Mouse (Mus musculus): ENCODE measurements at regions not wholly inside any gene's neighbourhood (a gene's known extent, or its start where the extent isn't known, plus 50 kb on each side); places are given as distances from the start of the nearest gene placed in this dataset.

DNA sequence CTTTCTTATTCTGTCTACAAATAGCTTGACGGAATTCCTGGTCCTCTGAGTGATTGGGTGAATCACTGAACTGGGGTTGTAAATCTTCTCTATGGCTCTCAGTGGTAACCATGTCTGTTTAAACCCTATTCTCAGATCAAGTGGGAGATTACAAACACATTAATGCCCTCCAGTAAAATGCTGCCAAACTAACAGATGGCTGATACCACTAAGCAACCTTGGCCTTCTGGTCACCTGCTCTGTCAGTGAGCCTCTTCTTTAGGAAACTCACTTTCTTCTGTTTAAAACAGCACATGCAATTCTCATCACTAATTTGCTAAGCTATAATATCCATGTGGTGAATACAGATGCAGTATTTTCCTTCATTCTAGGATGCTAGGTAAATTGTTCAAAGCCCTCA, 210.9 kb upstream of the Tenm2 start:
- Histone ChIP-seq H3K4me1 (ENCODE audit: control insufficient read depth, insufficient read depth) (no peaks in the 10 kb centered on the region), H3K9ac (replicated peaks; ENCODE audit: low read depth, low read length) (no peak overlapping the region), H3K4me3 (ENCODE audit: low read depth, low read length) (no peak overlapping the region), H3K4me2 (ENCODE audit: low read depth, low read length) (no peak overlapping the region), H3K36me3 (replicated peaks; ENCODE audit: control insufficient read depth, insufficient read depth, low read length) (no peaks in the 10 kb centered on the region), H3K9me3 (replicated peaks; ENCODE audit: control insufficient read depth, low read length) (no peaks in the 10 kb centered on the region), H3K27ac (ENCODE audit: low read depth) (no peak overlapping the region), H3K27me3 (ENCODE audit: control insufficient read depth, insufficient read depth, low read length) (no peaks in the 10 kb centered on the region)
- TF ChIP-seq CTCF (IDR thresholded peaks at IDR 0.05; ENCODE audit: low read depth) (no peak), EP300 (IDR thresholded peaks at IDR 0.05; ENCODE audit: low read depth) (no peak)
- ATAC-seq (ENCODE audit: insufficient read depth, low read depth): no peak
- 72% methylated on average over 1 of the region's 1 CpGs for WGBS
- DNase-seq (ENCODE audit: low spot score): no peak

GRCm38 (mm10) chr11:37442781-37443180, 207.0 kb upstream of the Tenm2 start:
- no peaks in the 10 kb centered on the region for H3K9me3 ChIP-seq (replicated peaks; ENCODE audit: control insufficient read depth, low read length)
- H3K27ac ChIP-seq (ENCODE audit: low read depth): no peak overlapping the region
- no peaks in the 10 kb centered on the region for H3K27me3 ChIP-seq (ENCODE audit: control insufficient read depth, insufficient read depth, low read length)
- H3K4me2 ChIP-seq (ENCODE audit: low read depth, low read length): no peak overlapping the region
- H3K4me1 ChIP-seq (ENCODE audit: control insufficient read depth, insufficient read depth): no peaks in the 10 kb centered on the region
- H3K4me3 ChIP-seq (ENCODE audit: low read depth, low read length): no peak overlapping the region
- DNase-seq (ENCODE audit: low spot score) (no peak), ATAC-seq (ENCODE audit: insufficient read depth, low read depth) (no peak)
- no peaks in the 10 kb centered on the region for H3K36me3 ChIP-seq (replicated peaks; ENCODE audit: control insufficient read depth, insufficient read depth, low read length)
- no peak overlapping the region for H3K9ac ChIP-seq (replicated peaks; ENCODE audit: low read depth, low read length)
- WGBS: 55% methylated on average over 2 of the region's 2 CpGs
- no peak for TF ChIP-seq CTCF (IDR thresholded peaks at IDR 0.05; ENCODE audit: low read depth)
- no peak for TF ChIP-seq EP300 (IDR thresholded peaks at IDR 0.05; ENCODE audit: low read depth)

DNA sequence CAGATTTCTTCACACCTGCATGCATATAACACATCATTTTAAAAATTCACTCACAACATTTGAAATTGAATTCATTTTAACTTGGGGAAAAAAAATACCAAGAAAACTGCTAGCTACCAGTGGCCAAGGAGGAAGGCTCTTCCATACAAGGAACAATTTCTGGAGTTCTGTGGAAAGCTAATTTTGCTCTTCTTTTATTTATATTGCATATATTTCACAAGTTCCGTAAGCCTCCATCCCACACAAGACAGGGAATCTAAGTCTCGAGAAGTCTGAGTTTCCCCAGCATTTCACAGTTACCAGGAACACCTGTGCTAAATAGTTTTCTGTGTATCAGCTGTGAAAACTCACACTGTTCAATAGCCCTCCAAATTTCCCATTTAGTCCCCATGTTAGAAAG, 198.8 kb upstream of the Tenm2 start:
- Histone ChIP-seq H3K36me3 (replicated peaks; ENCODE audit: control insufficient read depth, insufficient read depth, low read length) (no peaks in the 10 kb centered on the region), H3K9me3 (replicated peaks; ENCODE audit: control insufficient read depth, low read length) (0 out of 2 replicates have a peak, but pooled peaks cover 4% of the 10 kb centered on the region), H3K27ac (ENCODE audit: low read depth) (no peak overlapping the region), H3K4me1 (ENCODE audit: control insufficient read depth, insufficient read depth) (no peaks in the 10 kb centered on the region), H3K4me2 (ENCODE audit: low read depth, low read length) (no peak overlapping the region), H3K27me3 (ENCODE audit: control insufficient read depth, insufficient read depth, low read length) (no peaks in the 10 kb centered on the region), H3K9ac (replicated peaks; ENCODE audit: low read depth, low read length) (no peak overlapping the region), H3K4me3 (ENCODE audit: low read depth, low read length) (no peak overlapping the region)
- TF ChIP-seq EP300 (IDR thresholded peaks at IDR 0.05; ENCODE audit: low read depth) (no peak), CTCF (IDR thresholded peaks at IDR 0.05; ENCODE audit: low read depth) (no peak)
- DNase-seq (ENCODE audit: low spot score): no peak
- ATAC-seq (ENCODE audit: insufficient read depth, low read depth): no peak
- WGBS: 83% methylated on average over 2 of the region's 2 CpGs

GRCm38 (mm10) chr11:37424312-37425169, 188.8 kb upstream of the Tenm2 start:
- no peak overlapping the region for H3K27ac ChIP-seq (ENCODE audit: low read depth)
- DNase-seq (ENCODE audit: low spot score) (no peak), ATAC-seq (ENCODE audit: insufficient read depth, low read depth) (no peak)
- no peaks in the 10 kb centered on the region for H3K9me3 ChIP-seq (replicated peaks; ENCODE audit: control insufficient read depth, low read length)
- no peaks in the 10 kb centered on the region for H3K36me3 ChIP-seq (replicated peaks; ENCODE audit: control insufficient read depth, insufficient read depth, low read length)
- H3K4me1 ChIP-seq (ENCODE audit: control insufficient read depth, insufficient read depth): no peaks in the 10 kb centered on the region
- H3K4me3 ChIP-seq (ENCODE audit: low read depth, low read length): no peak overlapping the region
- WGBS: 56% methylated on average over 5 of the region's 5 CpGs
- H3K9ac ChIP-seq (replicated peaks; ENCODE audit: low read depth, low read length): no peak overlapping the region
- no peak for TF ChIP-seq EP300 (IDR thresholded peaks at IDR 0.05; ENCODE audit: low read depth)
- no peak for TF ChIP-seq CTCF (IDR thresholded peaks at IDR 0.05; ENCODE audit: low read depth)
- no peaks in the 10 kb centered on the region for H3K27me3 ChIP-seq (ENCODE audit: control insufficient read depth, insufficient read depth, low read length)
- H3K4me2 ChIP-seq (ENCODE audit: low read depth, low read length): no peak overlapping the region

DNA sequence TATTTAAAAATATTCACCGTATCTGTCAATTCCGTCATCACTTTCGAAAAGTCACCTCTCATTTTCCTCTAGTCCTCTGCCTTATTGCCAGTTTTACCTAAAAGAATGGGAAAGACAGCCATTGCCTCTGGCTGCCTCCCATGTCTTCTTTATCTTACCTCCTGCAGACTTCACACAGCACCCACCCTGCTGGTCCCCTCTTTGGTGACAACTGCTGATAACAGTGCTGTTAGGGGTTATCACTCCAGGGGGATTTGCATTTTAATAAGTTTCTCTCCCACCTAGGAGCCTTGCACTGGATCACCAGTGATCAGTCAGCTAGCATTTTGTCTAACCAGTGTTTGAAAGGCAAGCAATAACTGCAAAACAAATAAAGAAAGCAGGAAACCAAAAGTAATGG, 177.1 kb upstream of the Tenm2 start:
- Histone ChIP-seq H3K9ac (replicated peaks; ENCODE audit: low read depth, low read length) (no peak overlapping the region), H3K27ac (ENCODE audit: low read depth) (no peak overlapping the region), H3K36me3 (replicated peaks; ENCODE audit: control insufficient read depth, insufficient read depth, low read length) (no peaks in the 10 kb centered on the region), H3K9me3 (replicated peaks; ENCODE audit: control insufficient read depth, low read length) (no peaks in the 10 kb centered on the region), H3K27me3 (ENCODE audit: control insufficient read depth, insufficient read depth, low read length) (no peaks in the 10 kb centered on the region), H3K4me1 (ENCODE audit: control insufficient read depth, insufficient read depth) (no peaks in the 10 kb centered on the region), H3K4me2 (ENCODE audit: low read depth, low read length) (no peak overlapping the region), H3K4me3 (ENCODE audit: low read depth, low read length) (no peak overlapping the region)
- TF ChIP-seq CTCF (IDR thresholded peaks at IDR 0.05; ENCODE audit: low read depth): no peak
- WGBS: 39% methylated on average over 3 of the region's 3 CpGs
- DNase-seq (ENCODE audit: low spot score) (no peak), ATAC-seq (ENCODE audit: insufficient read depth, low read depth) (no peak)

DNA sequence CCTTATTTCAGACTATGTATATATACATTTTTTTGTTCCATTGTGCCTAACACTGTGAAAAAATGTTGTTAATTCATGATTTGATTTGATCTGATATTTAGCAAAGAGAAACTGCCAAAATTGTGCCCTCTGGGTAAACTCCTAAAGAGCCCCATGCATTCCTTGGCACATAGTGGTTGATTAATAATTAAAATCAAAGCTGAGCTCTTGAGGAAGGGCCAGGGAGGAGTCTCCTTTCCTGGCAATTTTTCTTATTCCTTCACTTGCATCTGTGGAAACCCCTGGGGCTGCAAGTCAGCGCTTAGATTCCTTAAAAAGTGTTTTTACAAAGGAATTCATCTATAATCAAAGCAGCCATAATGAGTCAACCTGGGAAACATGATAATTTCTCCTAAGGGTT, 132.2 kb upstream of the Tenm2 start:
- Histone ChIP-seq H3K4me3 (ENCODE audit: low read depth, low read length) (no peak overlapping the region), H3K4me2 (ENCODE audit: low read depth, low read length) (no peak overlapping the region)

More for the DNA sequence above, 132.2 kb upstream of the Tenm2 start:
- ATAC-seq (ENCODE audit: insufficient read depth, low read depth) (no peak), DNase-seq (ENCODE audit: low spot score) (no peak)
- Histone ChIP-seq H3K9me3 (replicated peaks; ENCODE audit: control insufficient read depth, low read length) (no peaks in the 10 kb centered on the region), H3K36me3 (replicated peaks; ENCODE audit: control insufficient read depth, insufficient read depth, low read length) (no peaks in the 10 kb centered on the region), H3K4me1 (ENCODE audit: control insufficient read depth, insufficient read depth) (no peaks in the 10 kb centered on the region), H3K27ac (ENCODE audit: low read depth) (no peak overlapping the region), H3K9ac (replicated peaks; ENCODE audit: low read depth, low read length) (no peak overlapping the region), H3K27me3 (ENCODE audit: control insufficient read depth, insufficient read depth, low read length) (no peaks in the 10 kb centered on the region)
- no peak for TF ChIP-seq CTCF (IDR thresholded peaks at IDR 0.05; ENCODE audit: low read depth)
- no peak for TF ChIP-seq EP300 (IDR thresholded peaks at IDR 0.05; ENCODE audit: low read depth)
- WGBS: 76% methylated on average over 1 of the region's 1 CpGs
